Mouse (Mus musculus) lung, adult 2 months (tissue): Measurements from ENCODE around the gene Kcnh7. TPM values are rescaled to one million over a fixed set of nuclear protein-coding genes. Genes with fewer than 3 reads are reported as not detected.

ENCODE experiments used
- DNase-seq: peaks from one replicate; pipeline ENCODE4 v3.0.0; 2022
- H3K4me1 ChIP-seq: fragments of 200-500 bp; 2 replicates; pipeline ENCODE4 v1.6.1; 2011; ENCODE audit warnings: low read length; ENCODE audit not compliant: control insufficient read depth, insufficient read depth
- H3K4me3 ChIP-seq: fragments of 200-500 bp; replicated peaks from 2 replicates; pipeline ENCODE3; 2011; ENCODE audit warnings: low read depth, mild to moderate bottlenecking, control low read depth, low read length; ENCODE audit errors: extremely low read depth
- CTCF ChIP-seq: fragments of 200-500 bp; IDR thresholded peaks from 2 replicates; pipeline ENCODE4 v1.5.1; 2011; ENCODE audit warnings: mild to moderate bottlenecking, low read length, control low read depth; ENCODE audit not compliant: insufficient read depth
- POLR2A ChIP-seq: fragments of 200-500 bp; IDR thresholded peaks from 2 replicates; pipeline ENCODE4 v1.6.1; 2011; ENCODE audit warnings: low read depth, mild to moderate bottlenecking, control low read depth, low read length, borderline replicate concordance; ENCODE audit errors: extremely low read depth
- WGBS: fragments of 180-500 bp; shearing (Covaris S2); methylation state at CpG from one replicate; pipeline ENCODE4 v1.1.7; 2018; 5-methylcytosine and 5-hydroxymethylcytosine counted together
- polyA plus RNA-seq: library from polyadenylated mRNA; depleted of rRNA; stranded (reverse); fragments of >200 nt; gene quantifications from 2 replicates; pipeline ENCODE4 v1.2.3, GENCODE M21; 2012; rRNA removed

Kcnh7 gene
- not detected in 2 replicates for polyA plus RNA-seq

DNA sequence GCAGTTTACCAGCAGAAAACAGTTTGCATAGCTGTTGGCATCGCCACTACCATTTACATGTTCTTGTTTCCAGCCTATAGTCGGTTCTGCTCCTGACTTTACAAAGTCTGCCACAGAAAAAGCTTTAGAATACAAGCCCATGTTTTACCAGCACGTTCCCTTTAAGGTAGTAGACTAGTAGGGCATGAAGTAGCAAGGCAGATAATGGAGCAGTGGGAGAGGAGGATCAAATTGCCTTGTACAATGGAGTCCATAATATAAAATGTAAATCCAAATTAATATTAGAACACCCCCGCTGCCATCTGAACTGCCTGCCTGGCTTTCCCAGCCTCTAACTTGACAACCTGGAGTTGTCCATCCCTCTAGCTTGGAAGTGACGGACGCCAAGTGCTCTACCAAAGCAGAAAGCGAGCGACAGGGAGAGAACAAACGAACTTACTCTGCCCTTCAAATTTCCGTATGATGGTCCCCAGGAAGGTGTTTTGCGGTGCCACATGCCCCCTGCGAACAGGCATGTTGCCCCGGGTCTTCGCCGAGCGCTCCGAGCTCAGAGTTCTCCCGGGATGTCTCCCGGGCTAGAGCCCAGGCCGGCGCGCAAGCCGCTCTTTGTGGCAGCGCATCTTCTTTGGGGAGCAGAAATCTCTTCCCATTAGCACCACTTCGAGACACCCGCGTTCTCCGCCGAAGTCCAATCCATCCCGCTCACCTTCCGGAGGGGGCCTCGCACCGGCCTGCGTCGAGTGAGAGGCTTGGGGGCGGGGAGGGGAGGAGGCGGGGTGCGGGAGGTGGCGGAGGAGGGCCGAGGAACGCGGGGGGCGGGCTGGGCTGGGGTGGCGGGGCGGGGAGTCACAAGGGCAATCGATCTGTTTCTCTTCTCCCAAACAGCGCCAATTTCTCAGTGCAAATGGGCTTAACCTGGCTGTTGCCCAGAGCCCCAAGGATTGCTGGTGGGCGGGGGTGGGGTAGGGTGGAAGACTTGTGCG, at the start of gene Kcnh7:
Gene Kcnh7, minus strand, starts transcription at position 725 of the 983 bp plus-strand sequence.
- no peak for DNase-seq
- 3% methylated on average over 48 of the region's 49 CpGs for WGBS
- no peak within 1 kb of the TSS for H3K4me3 ChIP-seq
- no peaks in the 10 kb centered on the region for H3K4me1 ChIP-seq
- TF ChIP-seq CTCF (no peak), POLR2A (no peak)

DNA sequence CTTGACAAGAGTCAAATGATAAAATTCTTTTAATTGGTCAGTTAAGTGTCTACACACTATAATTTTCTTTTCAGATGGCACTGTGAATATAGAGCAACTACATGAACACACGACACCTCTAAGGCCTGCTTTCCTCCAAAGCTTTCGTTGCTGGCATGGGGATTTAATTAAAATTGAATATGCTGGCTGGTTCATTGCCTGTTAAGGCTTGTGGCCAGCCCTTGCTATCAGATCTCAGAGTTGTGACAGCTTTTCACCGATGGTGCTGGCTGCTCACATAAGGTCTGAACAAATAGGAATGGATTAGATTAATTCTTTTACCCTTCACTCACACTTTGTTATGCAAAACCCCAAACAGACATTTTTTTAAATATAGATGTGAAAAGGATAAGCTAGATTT, 23.3 kb upstream of the Kcnh7 start:
- TF ChIP-seq CTCF (no peak), POLR2A (no peak)
- whole genome bisulfite sequencing: 74% methylated on average over 3 of the region's 3 CpGs
- Histone ChIP-seq H3K4me3 (no peak overlapping the region), H3K4me1 (no peaks in the 10 kb centered on the region)
- DNase-seq: no peak

DNA sequence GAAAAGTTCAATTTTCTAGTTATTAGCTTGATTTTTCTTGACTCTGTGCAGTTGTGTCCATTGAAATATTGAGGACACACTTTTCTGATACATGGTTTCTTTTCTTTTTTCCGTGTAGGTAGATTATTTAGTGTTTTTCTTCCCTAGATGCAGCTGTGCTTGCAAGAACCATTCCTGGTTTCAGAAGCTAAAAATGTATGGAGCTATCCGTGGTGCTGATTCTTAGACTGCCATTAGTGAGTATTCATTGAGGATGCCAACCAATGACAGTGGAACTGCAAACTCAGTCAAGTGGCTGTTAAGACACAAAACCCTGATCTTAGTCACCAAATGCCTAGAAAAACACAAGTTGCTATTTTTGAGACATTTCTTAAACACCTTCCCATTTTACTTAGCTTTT, 1.9 kb upstream of the Kcnh7 start:
- TF ChIP-seq CTCF: no peak
- 6% methylated on average over 2 of the region's 2 CpGs for WGBS
- no peaks in the 10 kb centered on the region for H3K4me1 ChIP-seq
- DNase-seq: no peak
- H3K4me3 ChIP-seq: no peak overlapping the region

DNA sequence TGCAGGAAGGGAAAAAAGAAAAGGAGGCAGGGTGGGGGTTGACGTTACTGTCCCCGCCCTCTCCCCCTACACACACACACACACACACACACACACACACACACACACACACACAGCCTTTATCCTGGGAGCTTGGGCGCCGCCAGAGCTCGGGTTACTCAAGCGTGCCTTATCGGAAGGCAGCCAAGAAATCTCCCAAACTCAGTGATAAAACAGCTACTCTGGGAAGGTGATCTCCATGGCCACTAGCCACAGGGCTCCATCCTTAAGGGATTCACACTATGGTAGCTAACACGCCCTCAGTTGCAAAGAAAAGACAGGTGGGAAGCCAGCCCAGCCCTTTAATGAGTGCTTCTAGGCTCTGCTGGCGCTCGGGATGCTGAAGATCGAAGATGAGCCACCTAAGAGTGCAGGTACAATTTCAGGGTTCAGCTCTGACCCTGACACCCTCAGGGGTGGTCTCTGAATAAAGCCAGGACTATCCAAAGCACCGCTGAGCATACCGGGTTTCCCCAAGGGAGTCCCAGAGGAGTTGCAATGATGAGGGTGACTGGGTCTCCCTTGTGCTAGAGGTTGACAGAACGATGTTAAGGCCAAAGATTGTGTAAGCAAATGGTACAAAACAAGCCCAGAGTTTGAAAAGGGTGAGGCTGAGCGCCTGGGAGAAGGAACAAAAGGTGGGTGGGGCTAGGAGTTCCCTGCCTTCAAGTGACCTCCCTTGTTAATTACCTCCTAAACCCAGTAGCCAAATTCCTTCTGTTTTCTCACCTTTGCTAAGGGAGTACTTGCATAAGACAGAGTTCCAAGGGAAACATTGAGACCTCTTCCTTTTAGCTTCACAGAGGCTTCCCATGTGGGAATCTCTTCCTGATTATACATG, 704 bp upstream of the Kcnh7 start:
- no peaks in the 10 kb centered on the region for H3K4me1 ChIP-seq
- 3% methylated on average over 13 of the region's 15 CpGs for WGBS
- TF ChIP-seq POLR2A (no peak), CTCF (no peak)
- no peak for DNase-seq
- H3K4me3 ChIP-seq: no peak overlapping the region

DNA sequence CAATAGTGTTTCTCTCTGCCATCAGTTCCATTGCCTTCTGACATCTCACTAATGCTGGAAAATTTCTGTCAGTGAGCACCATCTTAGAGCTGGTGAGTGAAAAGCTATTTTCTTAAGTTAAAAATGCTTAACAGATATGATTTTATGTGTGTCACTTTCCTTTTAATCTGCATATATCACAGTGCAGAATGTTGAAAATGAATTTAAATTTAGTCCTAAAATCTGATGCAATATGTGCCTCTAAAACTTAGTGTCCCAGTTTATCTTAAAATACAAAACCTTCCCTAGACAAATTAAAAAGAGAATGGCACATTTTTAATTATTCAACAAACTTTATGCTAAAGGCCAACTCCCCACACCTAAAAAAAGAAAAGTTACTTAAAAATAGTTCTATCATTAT, 30.4 kb downstream of the Kcnh7 start:
- no peak for TF ChIP-seq CTCF
- no peak for TF ChIP-seq POLR2A
- Histone ChIP-seq H3K4me3 (no peak overlapping the region), H3K4me1 (no peaks in the 10 kb centered on the region)
- no peak for DNase-seq

GRCm38 (mm10) chr2:63127762-63128516, 56.1 kb downstream of the Kcnh7 start:
- 29% methylated on average over 2 of the region's 2 CpGs for WGBS
- H3K4me1 ChIP-seq: no peaks in the 10 kb centered on the region
- no peak overlapping the region for H3K4me3 ChIP-seq
- no peak for TF ChIP-seq POLR2A
- TF ChIP-seq CTCF: no peak
- DNase-seq: no peak

DNA sequence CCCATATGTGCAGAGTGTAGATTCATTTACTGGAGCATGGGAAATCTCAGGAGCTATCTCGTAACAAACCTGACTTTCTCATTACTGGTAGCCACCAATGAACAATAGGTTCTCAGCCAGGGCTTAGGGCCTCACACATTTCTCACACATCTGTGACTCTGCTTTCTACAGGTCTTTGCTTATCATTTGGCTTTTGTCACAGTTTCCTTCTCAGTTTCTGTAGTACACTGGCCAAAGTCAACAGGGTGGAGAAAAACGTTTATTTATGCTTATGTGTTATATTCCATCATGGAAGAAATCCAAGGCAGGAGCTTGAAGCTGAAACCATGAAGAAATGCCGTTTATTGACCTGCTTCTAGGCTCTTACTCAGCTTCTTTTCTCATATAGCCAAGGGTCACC, 63.8 kb downstream of the Kcnh7 start:
- 63% methylated on average over 3 of the region's 3 CpGs for WGBS
- H3K4me1 ChIP-seq: no peaks in the 10 kb centered on the region
- no peak overlapping the region for H3K4me3 ChIP-seq
- TF ChIP-seq CTCF (no peak), POLR2A (no peak)
- no peak for DNase-seq

DNA sequence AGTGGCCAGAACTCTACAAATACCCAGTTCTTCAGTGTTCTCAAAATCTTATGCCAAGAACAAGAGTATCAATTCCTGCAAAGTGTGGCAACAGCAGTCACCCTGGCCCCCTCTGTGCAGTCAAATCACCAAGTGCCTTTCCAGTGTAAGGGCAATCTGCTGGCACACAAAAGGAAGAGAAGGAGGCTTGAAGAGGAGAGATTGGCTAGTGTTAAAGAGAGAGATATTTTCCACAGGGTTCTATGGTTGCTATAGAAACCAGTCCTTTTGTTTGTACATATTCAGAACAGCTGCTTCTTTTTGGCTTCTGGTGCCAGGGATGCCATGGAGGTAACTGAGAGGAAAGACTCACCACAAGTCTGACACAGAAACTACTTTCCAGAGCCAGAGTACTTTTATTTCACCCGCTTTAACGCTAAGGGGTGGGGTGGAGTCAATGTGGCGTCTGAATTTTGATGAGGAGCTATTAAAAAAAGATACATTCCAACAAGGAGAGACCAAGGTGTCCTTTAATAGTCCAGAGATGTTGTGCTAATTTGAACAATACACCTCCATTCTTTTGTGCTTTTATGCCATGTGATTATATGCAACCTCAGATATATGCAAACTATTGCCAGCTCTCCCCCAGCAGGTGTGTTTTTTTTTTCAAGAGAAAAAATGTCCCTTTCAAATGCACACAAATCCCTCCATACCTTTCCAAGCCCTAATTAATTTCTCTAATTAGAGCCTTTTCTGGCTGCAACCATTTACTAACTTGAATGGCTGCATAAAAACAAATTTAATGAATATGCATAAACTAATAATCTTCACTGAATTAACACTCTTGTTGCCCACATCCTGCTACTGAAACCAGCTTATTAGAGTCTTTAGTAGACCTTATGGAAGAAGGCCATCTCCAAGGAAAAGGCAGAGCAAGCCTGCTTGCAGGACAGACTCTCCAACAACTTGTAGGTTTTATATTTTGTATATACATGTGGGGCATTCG, 66.6 kb downstream of the Kcnh7 start:
- Histone ChIP-seq H3K4me1 (no peaks in the 10 kb centered on the region), H3K4me3 (no peak overlapping the region)
- WGBS: 72% methylated on average over 4 of the region's 4 CpGs
- TF ChIP-seq CTCF (no peak), POLR2A (no peak)
- DNase-seq: no peak
